Mouse (Mus musculus) kidney, adult 8-10 months (tissue): Measurements from ENCODE around the gene Angptl3.
A peak's percentile ranks its signal among the peaks of the same experiment; 100 is the strongest.

ENCODE experiments used
- DNase-seq, 2 experiments: peaks; one replicate each; pipeline ENCODE4 v3.0.0; 2022

Angptl3 gene

DNA sequence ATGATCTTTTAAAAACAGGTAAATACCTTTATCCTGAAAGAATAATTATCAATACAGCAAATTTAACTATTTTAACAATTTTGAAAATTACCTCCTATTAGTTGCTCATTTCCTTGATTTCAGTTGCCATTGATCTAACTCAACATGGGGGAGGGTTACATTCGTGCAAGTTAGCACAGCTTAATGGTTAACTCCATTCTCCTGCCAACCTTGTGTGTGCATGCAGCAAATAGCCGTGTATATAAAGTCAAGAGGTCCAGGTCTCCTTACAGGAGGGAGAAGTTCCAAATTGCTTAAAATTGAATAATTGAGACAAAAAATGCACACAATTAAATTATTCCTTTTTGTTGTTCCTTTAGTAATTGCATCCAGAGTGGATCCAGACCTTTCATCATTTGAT lies at the start of gene Angptl3:
Gene Angptl3 (plus strand): TSS at position 269 of the 400 bp plus-strand sequence.
- DNase-seq = peak; percentile 63 to 79

- no peak for DNase-seq
These were observed 46.1 kb upstream of the Angptl3 start for GRCm38 (mm10) chr4:98984701-98985100.

DNA sequence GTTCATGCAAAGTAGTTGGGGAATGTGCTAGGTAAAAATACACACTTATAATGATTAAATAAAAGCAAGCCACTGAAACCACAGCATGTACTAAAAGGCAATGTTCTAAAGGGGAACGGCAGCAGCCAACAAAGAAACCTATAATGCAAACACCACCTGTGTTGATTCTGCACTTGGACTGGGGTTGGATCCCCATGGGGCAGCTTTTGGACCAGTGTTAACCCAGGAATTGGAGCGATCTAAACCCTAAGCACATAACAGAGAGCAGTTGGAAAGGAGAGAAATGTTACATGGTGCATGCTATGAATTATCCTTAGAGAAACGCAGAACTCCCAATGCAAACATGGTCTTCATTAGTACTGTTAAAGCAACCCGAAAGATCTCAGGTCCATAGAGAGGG lies 37.3 kb upstream of the Angptl3 start:
- no peak for DNase-seq

- no peak for DNase-seq
These were observed 25.2 kb upstream of the Angptl3 start for GRCm38 (mm10) chr4:99005574-99005973.

DNA sequence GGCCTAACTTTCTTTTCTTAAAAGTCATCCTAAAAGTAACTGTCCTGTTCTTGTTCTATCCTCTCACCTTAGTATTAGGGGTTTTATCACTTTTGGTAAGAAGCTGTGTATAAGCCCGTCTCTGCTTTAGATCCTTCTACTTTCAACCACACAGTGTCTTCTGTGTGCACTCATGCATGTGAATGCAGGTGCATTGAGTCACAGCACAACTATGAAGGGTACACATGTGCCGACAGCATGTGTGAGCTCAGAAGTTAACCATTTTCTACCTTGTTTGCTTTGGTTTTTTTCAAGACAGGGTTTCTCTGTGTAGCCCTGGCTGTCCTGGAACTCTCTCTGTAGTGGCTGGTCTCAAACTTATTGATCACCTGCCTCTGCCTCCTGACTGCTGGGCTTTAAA lies 24.4 kb upstream of the Angptl3 start:
- no peak for DNase-seq

- no peak for DNase-seq
These were observed 19.7 kb upstream of the Angptl3 start for GRCm38 (mm10) chr4:99011039-99011438.

GRCm38 (mm10) chr4:99022221-99022620 lies 8.5 kb upstream of the Angptl3 start:
- DNase-seq = no peak

GRCm38 (mm10) chr4:99028377-99028776 lies 2.4 kb upstream of the Angptl3 start:
- DNase-seq = no peak

GRCm38 (mm10) chr4:99032921-99033320 lies 2.2 kb downstream of the Angptl3 start:
- peak; percentile 37 to 54 for DNase-seq

- DNase-seq = no peak
These were observed 14.1 kb downstream of the Angptl3 start for GRCm38 (mm10) chr4:99044854-99045253.

DNA sequence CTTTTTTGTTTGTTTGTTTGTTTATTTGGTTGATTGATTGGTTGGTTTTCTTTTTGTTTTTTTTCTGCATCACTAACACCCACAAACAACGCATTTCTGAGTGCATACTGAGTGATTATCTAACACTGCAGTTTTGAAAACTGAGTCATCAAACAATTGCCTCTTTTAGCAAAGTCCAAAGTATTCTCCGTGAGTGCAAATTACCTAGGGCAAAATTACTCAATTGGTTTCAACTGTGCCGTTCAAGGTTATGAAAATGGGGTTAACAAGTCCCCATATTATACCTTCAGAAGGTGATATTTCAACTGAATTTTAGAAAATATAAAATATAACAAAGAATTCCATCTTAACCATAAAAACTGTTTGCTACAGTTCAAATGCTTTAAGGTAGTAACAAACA lies 15.7 kb downstream of the Angptl3 start:
- DNase-seq = no peak

- no peak for DNase-seq
These were observed 17.8 kb downstream of the Angptl3 start for GRCm38 (mm10) chr4:99048581-99048980.

- DNase-seq = peak; percentile 6 to 27
These were observed 33.8 kb downstream of the Angptl3 start for GRCm38 (mm10) chr4:99064524-99064923.

- peak in 1 of 2 experiments; percentile 10 for DNase-seq
These were observed 38.1 kb downstream of the Angptl3 start for GRCm38 (mm10) chr4:99068806-99069205.

DNA sequence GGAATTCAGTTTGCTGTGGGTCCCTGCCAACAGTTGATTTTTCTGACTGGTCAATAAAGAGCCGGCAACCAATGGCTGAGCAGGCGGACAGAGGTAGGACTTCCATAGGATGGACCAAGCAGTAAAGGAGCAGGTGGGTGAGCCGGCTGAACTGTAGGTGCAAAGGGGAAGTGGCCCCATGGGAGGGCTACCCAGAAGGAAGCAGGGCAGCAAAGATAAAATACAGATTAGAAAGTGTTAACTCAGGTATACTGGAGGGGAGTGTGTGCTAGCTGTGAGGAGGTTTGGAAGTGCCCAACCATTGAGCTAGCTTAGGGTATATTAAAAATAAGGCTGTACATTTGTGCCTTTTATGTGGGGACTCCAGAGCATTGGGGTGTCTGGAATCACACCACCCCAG lies 47.3 kb downstream of the Angptl3 start:
- DNase-seq = no peak

DNA sequence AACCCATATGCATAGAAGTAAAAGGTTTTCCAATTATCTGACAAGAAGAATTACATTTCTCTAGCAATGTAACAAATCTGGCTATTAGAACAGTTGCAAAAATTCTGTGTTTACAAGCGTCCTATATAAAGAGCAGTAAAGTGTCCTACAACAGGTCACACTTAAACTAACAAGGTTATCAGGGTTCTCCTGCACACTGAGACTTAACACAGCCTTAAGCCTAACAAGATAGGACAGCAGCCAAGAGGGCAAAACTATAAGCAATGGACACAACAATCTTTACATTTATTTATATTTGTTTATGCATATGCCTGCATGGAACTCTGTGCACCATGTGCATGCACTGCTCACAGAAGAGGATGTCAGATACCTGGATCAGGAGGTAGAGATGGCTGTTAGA lies 50.4 kb downstream of the Angptl3 start:
- no peak for DNase-seq

GRCm38 (mm10) chr4:99083862-99084261 lies 53.1 kb downstream of the Angptl3 start:
- DNase-seq = no peak

DNA sequence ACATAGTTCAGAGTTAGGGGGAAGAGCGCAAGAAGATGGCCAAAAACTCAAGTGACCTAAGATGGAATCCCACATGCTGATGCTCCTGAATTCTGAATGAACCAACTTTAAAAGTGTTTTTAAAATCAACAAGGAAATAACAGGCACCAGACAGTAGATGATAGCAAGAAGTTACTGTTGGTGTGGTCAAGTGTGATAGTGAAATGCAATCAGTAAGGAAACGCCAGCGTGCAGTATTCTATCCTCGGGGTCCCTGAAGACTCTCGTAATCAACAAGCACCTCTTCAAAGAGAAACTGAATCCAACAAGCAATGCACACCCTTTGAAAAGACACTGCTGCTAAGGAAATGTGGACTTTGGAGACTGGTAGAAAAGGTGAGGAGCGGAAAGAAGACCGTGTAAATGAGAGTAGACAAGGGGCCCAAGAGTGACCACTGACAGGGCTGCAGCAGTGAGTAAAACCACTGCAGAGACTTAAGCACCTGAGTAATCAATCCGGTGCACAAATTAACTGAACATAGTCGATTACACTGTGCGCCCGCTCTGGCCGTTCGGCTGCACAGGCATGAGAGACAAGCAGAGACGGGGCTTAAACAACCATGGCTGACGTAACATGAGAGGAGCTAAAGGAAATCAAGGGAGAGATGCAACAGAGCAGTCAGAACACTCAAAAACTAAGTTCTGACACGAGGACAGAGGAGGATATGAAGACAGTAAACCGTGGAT lies 57.2 kb downstream of the Angptl3 start:
- DNase-seq = no peak

DNA sequence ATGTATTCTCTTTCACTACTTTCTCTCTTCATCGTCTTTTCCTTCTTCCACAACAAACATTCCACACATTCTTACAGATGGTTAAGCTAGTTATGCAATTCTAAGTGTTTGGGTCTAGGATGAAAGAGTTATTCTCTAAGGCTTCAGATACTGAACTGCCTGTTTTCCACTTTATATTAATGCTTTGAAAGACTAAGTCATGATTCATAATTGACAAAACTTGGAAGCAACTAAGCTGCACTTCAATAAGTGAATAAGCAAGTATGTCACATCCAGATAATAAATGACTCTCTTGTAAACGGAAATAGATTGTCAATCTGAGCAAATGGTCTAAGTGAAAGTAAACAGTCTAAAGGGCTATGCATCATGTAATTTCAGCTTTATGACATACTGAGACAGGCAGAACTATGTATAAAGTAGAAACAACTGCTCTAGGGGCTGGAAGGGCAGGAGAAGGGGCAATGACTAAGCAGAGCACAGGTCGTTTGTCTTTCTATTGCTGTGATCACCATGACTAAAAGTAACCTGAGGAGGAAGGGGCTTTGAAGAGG lies 60.5 kb downstream of the Angptl3 start:
- DNase-seq = no peak

DNA sequence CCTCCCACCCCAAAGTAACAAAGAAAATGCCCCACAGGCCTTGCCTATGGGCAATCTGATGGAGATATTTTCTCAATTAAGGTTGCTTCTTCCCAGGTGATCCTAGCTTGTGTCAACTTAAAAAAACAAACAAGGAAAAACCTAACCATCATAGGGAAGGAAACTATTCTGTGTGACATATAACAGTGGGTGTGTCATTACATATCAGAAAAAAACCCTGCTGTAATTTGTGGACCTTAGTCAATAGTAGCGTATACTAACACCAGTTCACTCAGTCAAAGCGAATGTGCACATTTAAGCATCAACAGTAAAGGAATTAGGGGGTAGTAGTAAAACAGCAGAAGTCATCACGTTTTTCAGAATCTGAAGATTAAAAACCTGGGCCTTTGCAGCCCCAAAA lies 61.0 kb downstream of the Angptl3 start:
- no peak for DNase-seq
